Mouse (Mus musculus) neural tube, embryonic 13.5 days (tissue): ENCODE measurements around the gene Arhgap22. TPM values are rescaled to one million over a fixed set of nuclear protein-coding genes. Genes with fewer than 3 reads are reported as not detected.
A peak's percentile ranks its signal among the peaks of the same experiment; 100 is the strongest.

Experiments
- ATAC-seq: fragments of 200-750 bp; cut with Nextera tagmentation; 2 replicates; pipeline ENCODE4 v1.8.0; 2017; ENCODE audit warnings: low read depth, mild to moderate bottlenecking, moderate TSS enrichment, moderate library complexity
- H3K27ac ChIP-seq: fragments of 300-500 bp; sonication (generic); replicated peaks from 2 replicates; pipeline ENCODE4 v1.5.1; 2015; ENCODE audit warnings: moderate library complexity, mild to moderate bottlenecking, inconsistent platforms
- H3K27me3 ChIP-seq: fragments of 300-500 bp; sonication (generic); 2 replicates; pipeline ENCODE4 v1.6.1; 2015; ENCODE audit warnings: mild to moderate bottlenecking, inconsistent platforms
- H3K36me3 ChIP-seq: fragments of 300-500 bp; sonication (generic); 2 replicates; pipeline ENCODE4 v1.6.1; 2015; ENCODE audit warnings: mild to moderate bottlenecking, inconsistent platforms
- H3K4me1 ChIP-seq: fragments of 300-500 bp; sonication (generic); replicated peaks from 2 replicates; pipeline ENCODE4 v1.6.1; 2015; ENCODE audit warnings: inconsistent platforms
- H3K4me2 ChIP-seq: fragments of 300-500 bp; sonication (generic); 2 replicates; pipeline ENCODE4 v1.6.1; 2015; ENCODE audit warnings: inconsistent platforms, mild to moderate bottlenecking, moderate library complexity
- H3K4me3 ChIP-seq: fragments of 300-500 bp; sonication (generic); 2 replicates; pipeline ENCODE4 v1.5.1; 2015; ENCODE audit warnings: mild to moderate bottlenecking, inconsistent platforms
- H3K9ac ChIP-seq: fragments of 300-500 bp; sonication (generic); 2 replicates; pipeline ENCODE4 v1.6.1; 2015; ENCODE audit warnings: moderate library complexity, mild to moderate bottlenecking, inconsistent platforms
- H3K9me3 ChIP-seq: fragments of 300-500 bp; sonication (generic); 2 replicates; pipeline ENCODE4 v1.6.1; 2016; ENCODE audit warnings: inconsistent platforms
- WGBS: fragments of 180-500 bp; shearing (Covaris S2); methylation state at CpG from one replicate; pipeline ENCODE4 v1.1.7; 2015; 5-methylcytosine and 5-hydroxymethylcytosine counted together
- polyA plus RNA-seq: library from polyadenylated mRNA; unstranded; fragments of >200 nt; fragmentation: Nextera tagmentation; extraction: Ambion mirVana; gene quantifications from 2 replicates; pipeline ENCODE4 v1.2.1, GENCODE M21; 2015

The Arhgap22 gene
- polyA plus RNA-seq, 1 experiment from 2014 or later: 9.2 TPM

DNA sequence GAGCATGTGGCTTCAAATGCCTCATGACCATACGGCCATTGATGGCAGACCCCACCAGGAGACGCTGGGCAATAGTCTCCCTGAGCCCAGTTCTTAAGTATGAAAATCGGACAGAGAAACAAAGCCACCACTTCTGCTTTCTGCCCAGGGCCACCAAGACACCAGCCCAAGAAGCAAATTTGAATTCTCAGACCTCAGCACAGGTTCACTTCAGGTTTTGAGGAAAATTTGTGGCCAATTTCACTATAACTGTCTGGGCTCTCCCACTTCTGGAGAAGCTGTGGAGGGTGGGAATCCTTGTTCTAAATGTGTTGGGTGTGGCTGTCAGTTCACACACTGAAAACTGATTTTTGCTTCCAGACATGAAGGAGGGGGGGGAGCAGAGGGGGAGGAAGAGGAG is 19.6 kb upstream of the Arhgap22 start:
- no peaks in the 10 kb centered on the region for H3K4me1 ChIP-seq
- H3K4me2 ChIP-seq: no peak overlapping the region
- H3K27ac ChIP-seq: no peak overlapping the region
- ATAC-seq: no peak
- no peaks in the 10 kb centered on the region for H3K36me3 ChIP-seq
- H3K9ac ChIP-seq: no peak overlapping the region
- 71% methylated on average over 3 of the region's 3 CpGs for WGBS
- no peaks in the 10 kb centered on the region for H3K9me3 ChIP-seq
- H3K27me3 ChIP-seq: no peaks in the 10 kb centered on the region
- no peak overlapping the region for H3K4me3 ChIP-seq

DNA sequence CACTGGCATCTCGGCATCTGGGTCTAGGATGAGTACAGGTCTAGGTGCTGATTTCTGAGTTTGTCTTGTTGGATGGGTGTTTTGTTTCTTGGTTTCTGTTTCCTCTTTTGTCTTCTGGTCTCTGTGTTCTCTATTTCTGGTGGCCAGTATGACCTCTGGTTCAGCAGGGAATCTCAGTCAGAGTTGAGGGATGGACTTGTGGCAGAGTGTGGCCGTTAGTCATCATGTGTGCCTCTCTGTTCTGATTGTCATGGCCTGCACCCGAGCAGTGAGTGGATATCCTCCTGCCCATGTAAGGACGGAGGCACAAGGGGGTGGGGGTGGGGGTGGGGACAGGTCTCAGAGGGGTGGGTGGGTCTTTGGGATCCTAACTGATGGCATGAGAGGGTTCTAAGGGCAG is 11.7 kb upstream of the Arhgap22 start:
- Histone ChIP-seq H3K36me3 (no peaks in the 10 kb centered on the region), H3K27ac (no peak overlapping the region), H3K9ac (no peak overlapping the region), H3K4me1 (no peaks in the 10 kb centered on the region), H3K4me2 (no peak overlapping the region), H3K4me3 (no peak overlapping the region), H3K27me3 (0 out of 2 replicates have a peak, but pooled peaks cover 3% of the 10 kb centered on the region), H3K9me3 (no peaks in the 10 kb centered on the region)
- 77% methylated on average over 4 of the region's 4 CpGs for WGBS
- no peak for ATAC-seq

DNA sequence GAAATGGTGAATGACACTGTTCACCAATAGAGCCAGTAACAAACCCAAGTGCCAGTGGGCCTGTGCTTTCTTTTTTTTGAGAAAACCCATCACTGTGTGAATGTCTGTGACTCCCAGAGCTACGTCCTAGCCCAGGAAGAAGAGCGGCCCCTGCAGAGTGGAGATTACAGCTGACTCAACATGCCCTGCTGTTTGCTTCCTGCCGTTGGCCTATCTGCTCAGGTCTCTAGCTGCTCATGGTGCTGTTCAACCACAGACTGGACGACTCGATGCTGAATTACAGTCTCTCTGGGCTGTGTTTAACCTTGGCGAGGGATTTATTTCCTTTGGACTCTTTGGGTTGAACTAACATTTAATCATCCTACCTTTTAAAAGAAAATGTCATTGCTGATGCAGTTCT is 10.9 kb upstream of the Arhgap22 start:
- no peak overlapping the region for H3K4me3 ChIP-seq
- ATAC-seq: no peak
- WGBS: 75% methylated on average over 6 of the region's 6 CpGs
- no peak overlapping the region for H3K4me2 ChIP-seq
- no peaks in the 10 kb centered on the region for H3K36me3 ChIP-seq
- no peaks in the 10 kb centered on the region for H3K4me1 ChIP-seq
- no peak overlapping the region for H3K27ac ChIP-seq
- no peaks in the 10 kb centered on the region for H3K9me3 ChIP-seq
- H3K9ac ChIP-seq: no peak overlapping the region
- H3K27me3 ChIP-seq: peaks cover 9% of the 10 kb centered on the region; the same call in 1 of the 2 replicates

DNA sequence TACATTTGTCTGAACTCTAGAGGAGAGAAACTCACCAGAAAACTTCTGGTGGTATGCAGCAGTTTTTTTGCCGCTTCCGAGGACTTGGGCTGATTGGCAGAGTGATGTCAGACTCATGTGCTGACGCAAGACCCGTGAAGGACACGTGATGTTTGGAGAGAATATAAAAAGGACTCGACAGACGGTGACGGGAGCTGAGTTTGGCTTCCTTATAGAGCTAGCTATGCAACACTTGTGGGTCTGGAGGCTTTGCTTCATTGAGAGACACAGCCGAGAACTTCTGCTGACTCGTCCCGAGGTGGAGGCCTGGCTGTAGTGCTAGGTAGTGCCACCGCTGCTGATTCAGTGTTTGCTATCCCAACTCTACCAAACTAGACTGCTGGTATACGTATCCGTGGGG is 10.0 kb upstream of the Arhgap22 start:
- no peaks in the 10 kb centered on the region for H3K9me3 ChIP-seq
- H3K36me3 ChIP-seq: no peaks in the 10 kb centered on the region
- no peak overlapping the region for H3K27ac ChIP-seq
- H3K4me3 ChIP-seq: no peak overlapping the region
- no peak overlapping the region for H3K4me2 ChIP-seq
- ATAC-seq: no peak
- H3K27me3 ChIP-seq: peaks cover 16% of the 10 kb centered on the region; the same call in 1 of the 2 replicates
- no peak overlapping the region for H3K9ac ChIP-seq
- 90% methylated on average over 14 of the region's 14 CpGs for WGBS
- no peaks in the 10 kb centered on the region for H3K4me1 ChIP-seq

DNA sequence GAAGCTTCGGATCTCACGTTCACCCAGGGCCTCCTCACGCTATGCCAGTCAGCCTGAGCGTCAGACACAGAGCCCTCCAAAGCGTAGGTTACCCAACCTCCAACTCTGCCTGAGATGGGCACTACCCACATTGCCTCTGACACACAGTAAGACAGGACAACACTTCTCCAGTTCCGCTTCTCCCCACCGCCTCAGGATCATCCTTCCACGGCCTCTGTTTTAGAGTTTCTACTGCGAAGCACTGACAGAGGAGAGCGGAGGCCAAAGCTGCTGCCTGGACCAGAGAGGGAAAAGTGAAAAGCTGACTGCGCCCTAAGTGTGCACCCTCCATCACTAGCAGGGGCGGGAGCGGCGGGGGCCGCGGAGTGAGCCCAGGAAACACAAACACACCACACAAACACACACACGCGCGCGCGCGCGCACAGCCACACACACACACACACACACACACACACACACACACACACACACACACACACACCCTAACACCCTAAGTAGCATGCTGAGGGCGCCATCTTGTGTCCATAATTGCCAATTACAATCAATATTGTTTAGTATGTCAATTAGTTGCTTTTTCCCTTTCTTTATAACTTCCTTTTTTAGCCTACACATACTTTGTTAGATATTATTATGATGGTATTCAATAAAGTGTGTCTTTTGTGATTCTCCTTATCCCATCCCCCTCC is 8.4 kb upstream of the Arhgap22 start:
- 47% methylated on average over 18 of the region's 24 CpGs for WGBS
- Histone ChIP-seq H3K4me3 (0 out of 2 replicates have a peak overlapping the region, but pooled peaks have one; percentile 9), H3K36me3 (no peaks in the 10 kb centered on the region)

DNA sequence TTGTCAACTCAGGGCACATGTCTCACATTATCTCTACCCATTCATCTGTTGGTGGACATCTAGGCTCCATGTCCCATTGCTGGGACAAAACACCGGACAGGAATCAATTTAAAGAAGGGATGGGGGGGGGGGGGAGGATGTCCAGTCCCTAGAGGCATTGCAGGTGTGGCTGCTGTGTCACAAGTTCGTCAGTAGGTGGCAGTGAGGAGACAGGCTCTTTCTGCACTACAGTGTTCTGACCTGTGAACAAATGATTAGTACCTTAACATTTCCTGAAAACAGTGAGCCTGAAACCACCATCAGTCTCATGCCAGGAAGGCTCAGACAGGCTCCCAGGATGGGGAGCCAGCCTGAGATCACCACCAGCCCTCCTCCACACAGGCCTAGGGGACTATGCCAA is 6.8 kb upstream of the Arhgap22 start:
- no peak overlapping the region for H3K4me2 ChIP-seq
- no peak overlapping the region for H3K4me3 ChIP-seq
- H3K4me1 ChIP-seq: no peaks in the 10 kb centered on the region
- ATAC-seq: no peak
- H3K27me3 ChIP-seq: peaks cover 16% of the 10 kb centered on the region; the same call in 1 of the 2 replicates
- WGBS: 13% methylated on average over 2 of the region's 2 CpGs
- no peaks in the 10 kb centered on the region for H3K36me3 ChIP-seq
- no peaks in the 10 kb centered on the region for H3K9me3 ChIP-seq
- no peak overlapping the region for H3K27ac ChIP-seq
- H3K9ac ChIP-seq: no peak overlapping the region

More for the DNA sequence above, 8.4 kb upstream of the Arhgap22 start:
- Histone ChIP-seq H3K27ac (no peak overlapping the region), H3K4me2 (peak overlapping the region; percentile 45), H3K9ac (peak overlapping the region; percentile 43; the same call in 1 of the 2 replicates), H3K4me1 (no peaks in the 10 kb centered on the region), H3K9me3 (no peaks in the 10 kb centered on the region), H3K27me3 (peaks cover 16% of the 10 kb centered on the region; the same call in 1 of the 2 replicates)
- ATAC-seq: 0 out of 2 replicates have a peak, but pooled peaks have one; percentile 17

DNA sequence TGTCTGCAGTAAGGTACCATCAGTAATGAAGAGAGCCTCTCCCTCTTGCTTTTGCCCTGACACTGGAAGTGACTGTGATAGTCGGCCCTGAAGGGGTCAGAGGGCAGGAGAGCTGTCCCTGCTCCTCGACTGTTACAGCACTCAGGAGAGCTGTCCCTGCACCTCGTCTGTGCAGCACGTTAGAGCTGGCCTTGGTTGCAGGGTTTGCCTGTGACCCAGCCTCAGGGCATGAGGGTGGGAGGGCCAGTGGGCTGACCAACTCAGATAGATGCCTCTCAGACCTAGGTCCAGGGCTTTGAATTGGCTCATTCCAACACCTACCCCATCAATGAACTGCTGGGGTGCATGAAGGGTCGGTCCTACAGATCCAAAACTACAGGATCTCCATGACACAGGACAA is 5.5 kb upstream of the Arhgap22 start:
- WGBS: 36% methylated on average over 5 of the region's 5 CpGs
- H3K4me3 ChIP-seq: no peak overlapping the region
- no peak overlapping the region for H3K27ac ChIP-seq
- H3K36me3 ChIP-seq: no peaks in the 10 kb centered on the region
- H3K9me3 ChIP-seq: no peaks in the 10 kb centered on the region
- ATAC-seq: no peak
- H3K9ac ChIP-seq: no peak overlapping the region
- no peak overlapping the region for H3K4me2 ChIP-seq
- H3K27me3 ChIP-seq: peaks cover 16% of the 10 kb centered on the region; the same call in 1 of the 2 replicates
- H3K4me1 ChIP-seq: no peaks in the 10 kb centered on the region

DNA sequence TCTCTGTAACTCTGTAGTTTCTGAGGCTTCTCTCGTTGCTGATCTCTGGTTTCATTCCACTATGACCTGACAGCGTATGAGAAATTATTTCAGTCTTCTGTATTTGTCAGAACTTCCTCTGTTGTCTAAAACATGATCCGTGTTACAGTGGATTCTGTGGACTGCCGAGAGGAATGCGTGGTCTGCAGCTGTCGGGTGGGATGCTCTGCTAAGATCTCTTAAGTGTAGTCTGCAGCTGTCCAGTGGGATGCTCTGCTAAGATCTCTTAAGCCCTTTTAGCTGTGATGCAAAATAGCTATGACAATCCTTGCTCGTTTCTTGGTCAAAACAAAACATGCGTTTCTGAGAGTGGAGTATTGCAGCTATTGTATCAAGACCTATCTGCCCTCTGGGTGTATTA is 3.0 kb upstream of the Arhgap22 start:
- ATAC-seq: no peak
- Histone ChIP-seq H3K27ac (no peak overlapping the region), H3K27me3 (peaks cover 30% of the 10 kb centered on the region), H3K9ac (no peak overlapping the region), H3K4me3 (no peak overlapping the region), H3K9me3 (no peaks in the 10 kb centered on the region), H3K4me2 (no peak overlapping the region), H3K36me3 (no peaks in the 10 kb centered on the region), H3K4me1 (peaks cover 7% of the 10 kb centered on the region)
- WGBS: 89% methylated on average over 8 of the region's 8 CpGs

DNA sequence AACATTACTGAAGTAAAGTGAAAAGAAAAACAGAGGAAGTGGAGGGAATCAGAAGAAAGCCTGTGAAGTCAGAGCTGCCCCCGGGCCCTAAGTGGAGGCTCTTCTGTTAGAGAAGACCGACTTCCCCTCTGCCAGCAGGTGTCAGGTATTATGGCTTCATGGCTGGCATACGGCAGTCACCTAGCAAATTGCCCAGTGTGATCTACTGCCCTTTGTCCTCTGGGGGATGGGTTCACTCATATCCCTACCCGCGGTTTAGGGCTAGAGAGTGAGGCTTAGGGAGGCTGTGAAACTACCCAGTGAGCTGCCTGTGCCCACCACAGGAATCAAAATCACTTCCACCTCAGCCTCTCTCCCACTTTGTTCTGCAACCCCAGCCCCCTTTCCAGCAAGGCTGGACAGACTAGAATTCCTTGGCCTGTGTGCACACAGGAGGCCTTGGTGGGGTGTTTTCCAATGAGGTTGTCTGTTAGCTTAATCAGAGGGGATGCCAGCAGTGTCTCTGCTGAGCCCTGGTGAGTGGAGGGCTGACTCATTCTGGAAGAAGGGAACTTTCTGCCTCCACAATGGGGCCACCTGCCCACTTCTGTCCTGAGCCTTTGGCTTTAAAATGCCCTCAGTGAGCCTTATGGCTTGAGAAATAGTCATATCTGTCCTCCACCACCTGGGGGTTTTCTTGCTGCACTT is 1.4 kb upstream of the Arhgap22 start:
- 53% methylated on average over 5 of the region's 5 CpGs for WGBS
- no peak overlapping the region for H3K4me3 ChIP-seq
- H3K36me3 ChIP-seq: no peaks in the 10 kb centered on the region
- ATAC-seq: no peak
- peak overlapping the region; percentile 6; the same call in 1 of the 2 replicates for H3K9ac ChIP-seq
- H3K9me3 ChIP-seq: no peaks in the 10 kb centered on the region
- peaks cover 7% of the 10 kb centered on the region for H3K4me1 ChIP-seq
- peaks cover 38% of the 10 kb centered on the region for H3K27me3 ChIP-seq
- no peak overlapping the region for H3K27ac ChIP-seq
- no peak overlapping the region for H3K4me2 ChIP-seq

DNA sequence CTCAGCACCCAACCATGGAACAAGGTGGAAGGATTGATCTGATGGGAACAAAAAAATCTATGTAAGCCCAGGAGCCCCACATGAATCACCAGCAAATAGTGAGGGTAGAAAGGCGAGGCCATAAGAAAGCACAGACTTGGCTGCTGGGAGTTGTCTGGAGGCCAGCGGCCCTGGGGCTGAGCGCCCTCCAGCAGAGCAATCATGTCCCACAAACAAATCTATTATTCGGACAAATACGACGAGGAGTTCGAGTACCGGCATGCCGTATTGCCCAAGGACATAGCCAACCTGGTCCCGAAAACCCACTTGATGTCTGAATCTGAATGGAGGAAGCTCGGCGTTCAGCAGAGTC is 892 bp upstream of the Arhgap22 start:
- 90% methylated on average over 12 of the region's 12 CpGs for WGBS
- no peaks in the 10 kb centered on the region for H3K9me3 ChIP-seq
- H3K36me3 ChIP-seq: no peaks in the 10 kb centered on the region
- H3K9ac ChIP-seq: no peak overlapping the region
- ATAC-seq: no peak
- H3K27me3 ChIP-seq: peaks cover 33% of the 10 kb centered on the region
- H3K4me2 ChIP-seq: no peak overlapping the region
- no peak overlapping the region for H3K4me3 ChIP-seq
- no peak overlapping the region for H3K27ac ChIP-seq
- peaks cover 7% of the 10 kb centered on the region for H3K4me1 ChIP-seq

DNA sequence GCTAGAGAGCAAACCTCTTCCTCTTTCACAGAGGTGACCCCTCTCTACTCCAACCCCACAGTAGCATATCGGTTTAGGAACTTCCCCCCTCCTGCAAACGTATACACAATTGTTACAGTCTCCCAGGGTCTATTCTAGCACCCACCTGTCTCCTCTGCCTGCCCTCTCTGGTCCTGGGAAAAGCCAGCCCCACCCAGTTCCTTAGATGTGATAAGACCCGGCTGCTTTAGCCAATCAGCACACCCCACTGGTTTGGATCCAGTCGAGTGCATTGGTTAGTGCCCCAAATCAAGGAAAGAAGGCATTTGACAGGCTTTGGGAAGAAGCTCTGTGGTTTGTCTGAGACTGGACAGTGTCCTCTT is 922 bp downstream of the Arhgap22 start:
- WGBS: 22% methylated on average over 4 of the region's 4 CpGs
- H3K9me3 ChIP-seq: no peaks in the 10 kb centered on the region
- H3K27me3 ChIP-seq: peaks cover 26% of the 10 kb centered on the region
- no peak overlapping the region for H3K9ac ChIP-seq
- H3K4me2 ChIP-seq: no peak overlapping the region
- peak; percentile 30; the same call in 1 of the 2 replicates for ATAC-seq
- H3K4me1 ChIP-seq: peaks cover 7% of the 10 kb centered on the region
- no peak overlapping the region for H3K4me3 ChIP-seq
- no peak overlapping the region for H3K27ac ChIP-seq
- no peaks in the 10 kb centered on the region for H3K36me3 ChIP-seq

DNA sequence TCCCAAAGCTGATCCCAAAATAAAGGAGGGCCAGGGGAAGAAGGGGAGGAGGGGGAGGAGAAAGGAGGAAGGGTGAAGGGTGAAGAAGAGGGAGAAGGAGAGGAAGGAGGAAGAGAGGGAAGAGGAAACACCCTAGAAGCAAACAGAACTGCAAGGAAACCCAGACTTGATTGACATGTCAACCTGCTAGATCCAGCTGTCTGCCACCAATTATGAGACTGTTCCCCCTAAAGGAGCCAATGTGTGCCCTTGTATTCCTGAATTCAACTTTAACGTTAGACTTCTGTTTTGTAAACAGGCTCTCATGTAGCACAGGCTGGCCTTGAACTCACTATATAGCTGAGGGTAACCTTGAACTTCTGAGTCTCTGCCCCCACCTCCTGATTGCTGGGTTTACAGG is 1.3 kb downstream of the Arhgap22 start:
- Histone ChIP-seq H3K27ac (no peak overlapping the region), H3K9me3 (no peaks in the 10 kb centered on the region), H3K9ac (no peak overlapping the region), H3K4me2 (no peak overlapping the region), H3K4me3 (no peak overlapping the region), H3K36me3 (no peaks in the 10 kb centered on the region), H3K4me1 (peaks cover 7% of the 10 kb centered on the region), H3K27me3 (peaks cover 26% of the 10 kb centered on the region)
- no peak for ATAC-seq
- WGBS: 79% methylated on average over 1 of the region's 1 CpGs
